Mouse (Mus musculus) cerebellum, adult 9-10 months (tissue): ENCODE data around the gene 5530400C23Rik.
"Not testable (repeated sequence)": the region's sequence is repeated elsewhere in the genome, so short reads cannot be mapped to it uniquely, and the experiment has no call there.

ENCODE experiments used
- DNase-seq: peaks from one replicate; pipeline ENCODE4 v3.0.0; 2022

The 5530400C23Rik gene

DNA sequence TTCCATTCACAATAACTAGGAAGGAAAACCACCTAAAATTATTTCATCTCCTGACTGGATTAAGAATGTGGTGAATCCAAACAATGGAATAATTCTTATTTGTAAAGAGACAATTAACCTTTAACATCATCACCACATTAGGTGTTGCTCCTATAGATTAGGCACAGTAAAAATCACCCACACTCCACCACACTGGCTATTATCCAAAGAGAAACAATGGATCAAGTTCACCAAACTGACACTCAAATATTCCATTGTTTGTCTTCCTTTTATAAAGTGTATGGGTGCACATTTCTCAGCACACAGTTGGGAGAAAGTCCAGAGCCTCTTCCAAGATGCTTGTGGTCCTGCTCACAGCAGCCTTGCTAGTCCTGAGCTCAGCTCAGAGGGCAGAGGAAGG, at the start of gene 5530400C23Rik:
Gene 5530400C23Rik, plus strand, starts transcription at position 301 of the 400 bp plus-strand sequence.
- not testable (repeated sequence) for DNase-seq

DNA sequence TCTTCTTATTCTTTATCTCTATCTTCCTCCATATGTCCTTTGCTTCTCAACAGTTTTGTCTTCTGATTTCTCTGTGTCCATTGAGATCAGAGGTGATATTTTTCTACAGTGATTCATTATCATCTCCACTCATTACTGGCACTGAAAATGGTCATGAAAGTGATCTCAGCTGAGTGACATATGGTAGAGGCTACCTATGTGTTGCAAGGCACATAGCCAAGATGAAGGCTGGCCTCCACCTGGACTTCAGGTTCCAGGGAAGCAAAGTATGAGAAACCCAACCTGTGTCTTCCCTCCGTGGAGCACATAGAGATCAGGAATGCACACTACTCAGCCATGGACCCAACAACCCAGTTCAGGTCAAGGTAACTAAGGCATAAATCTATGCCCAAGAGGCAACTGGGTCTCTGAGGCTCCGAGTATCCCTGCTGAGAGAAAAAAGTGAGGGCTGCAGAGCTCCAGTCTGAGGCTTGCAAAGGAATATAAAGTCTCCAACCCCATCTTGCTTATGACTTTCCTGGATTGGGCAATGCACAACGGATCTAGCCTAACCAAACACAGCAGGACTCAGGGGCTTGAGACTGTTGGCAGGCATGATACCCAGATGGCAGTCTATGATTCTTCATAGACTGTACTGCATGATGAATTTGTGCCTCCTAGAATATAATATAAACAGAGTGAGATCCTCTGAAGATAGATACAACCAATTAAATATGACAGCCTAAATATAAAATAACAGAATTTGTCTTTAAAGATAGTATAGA, 14.1 kb downstream of the 5530400C23Rik start:
- DNase-seq: peak; percentile 45

DNA sequence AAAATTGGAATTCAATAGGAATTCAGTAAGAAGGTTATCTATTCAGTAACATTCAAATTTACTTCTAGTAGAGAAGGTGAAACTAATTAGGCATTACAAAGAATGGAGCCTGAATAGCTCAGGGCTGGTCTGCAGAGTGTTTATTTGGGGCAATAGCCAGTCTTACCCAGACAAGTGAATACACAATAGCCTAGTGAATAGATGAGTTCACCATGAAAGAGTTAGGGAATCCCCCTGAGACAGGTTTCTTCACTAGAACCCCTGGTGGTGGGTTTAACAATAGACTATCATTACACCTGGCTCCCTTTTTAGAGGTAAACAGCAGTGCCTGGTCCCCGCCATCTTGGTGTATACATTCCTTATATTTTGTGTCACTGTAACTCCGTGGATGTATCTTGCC, 21.9 kb downstream of the 5530400C23Rik start:
- DNase-seq: not testable (repeated sequence)

DNA sequence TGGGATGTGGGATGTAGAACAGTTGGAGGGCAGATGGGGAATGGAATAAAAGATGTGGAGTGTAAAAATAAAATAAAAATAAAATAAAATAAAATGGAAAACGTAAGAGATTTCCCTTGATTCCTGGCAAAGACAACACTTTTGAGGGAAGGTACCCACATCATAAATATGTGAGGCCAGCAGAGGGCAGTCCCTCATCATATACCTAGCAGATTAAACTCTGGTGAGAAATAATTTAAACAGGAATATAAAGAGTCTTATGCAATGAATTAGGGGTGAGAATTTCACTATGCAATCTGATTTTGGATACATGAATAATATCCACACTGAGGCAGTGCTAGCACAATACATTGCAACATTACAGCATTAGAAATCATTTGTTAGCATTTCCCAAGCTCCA, 46.5 kb downstream of the 5530400C23Rik start:
- DNase-seq: no peak

DNA sequence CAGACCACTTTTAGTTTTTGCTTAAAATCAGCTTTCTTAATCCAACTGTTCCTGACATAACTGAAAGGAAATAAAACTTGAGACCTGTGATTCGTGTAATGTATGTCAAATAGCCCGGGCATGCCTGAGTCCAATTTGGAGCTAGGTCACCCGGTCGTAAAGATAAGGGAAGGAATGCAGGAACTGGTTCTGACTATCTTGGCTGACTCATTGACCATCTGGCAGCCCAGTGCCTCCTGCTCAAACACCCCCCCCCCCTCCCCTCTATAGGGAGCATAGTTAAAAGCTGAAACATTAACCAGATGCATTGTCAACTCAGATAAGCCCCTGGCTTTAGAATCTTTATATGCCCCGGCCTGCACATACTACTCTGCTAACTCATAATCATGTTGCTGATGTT, 49.7 kb downstream of the 5530400C23Rik start:
- DNase-seq: not testable (repeated sequence)
